Mouse (Mus musculus) cerebellum, adult 8-10 months (tissue): Measurements from ENCODE around the gene Cyp2c29.
"Not testable (repeated sequence)": the region's sequence is repeated elsewhere in the genome, so short reads cannot be mapped to it uniquely, and the experiment has no call there.

ENCODE experiments used
- DNase-seq: peaks from one replicate; pipeline ENCODE4 v3.0.0; 2022

Cyp2c29 gene

DNA sequence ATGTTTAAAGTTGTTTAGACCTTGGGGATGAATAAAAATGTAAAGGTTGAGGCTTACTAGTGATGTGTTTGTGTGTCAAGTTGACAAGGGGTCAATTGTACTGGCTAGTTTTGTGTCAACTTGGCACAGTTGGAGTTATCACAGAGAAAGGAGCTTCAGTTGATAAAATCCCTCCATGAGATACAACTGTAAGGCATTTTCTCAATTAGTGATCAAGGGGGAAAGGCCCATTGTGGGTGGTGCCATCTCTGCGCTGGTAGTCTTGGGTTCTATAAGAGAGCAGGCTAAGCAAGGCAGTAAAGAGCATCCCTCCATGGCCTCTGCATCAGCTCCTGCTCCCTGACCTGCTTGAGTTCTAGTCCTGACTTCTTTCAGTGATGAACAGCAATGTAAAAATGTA, at the start of gene Cyp2c29:
TSS of gene Cyp2c29 (plus strand) at position 301 of the 400 bp plus-strand sequence.
- not testable (repeated sequence) for DNase-seq

DNA sequence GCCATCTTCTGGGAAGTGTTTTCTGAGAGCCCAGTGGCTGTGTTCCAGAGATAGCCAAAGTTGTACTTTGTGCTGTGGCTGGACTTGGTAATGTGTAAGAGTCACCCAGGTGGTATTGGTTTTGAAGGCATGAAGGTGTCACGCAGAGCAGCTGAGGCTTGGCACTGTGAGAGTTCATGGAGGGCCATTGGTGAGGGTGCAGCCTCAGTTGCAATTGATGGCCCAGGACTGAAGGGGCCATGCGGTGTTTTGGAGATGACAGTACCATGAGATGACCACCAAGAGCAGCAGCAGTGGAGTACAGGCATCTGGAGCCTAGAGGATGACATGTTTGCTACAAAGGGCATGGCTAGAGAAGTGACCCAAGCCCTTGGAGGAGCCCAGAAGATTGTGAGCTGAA, 2.2 kb upstream of the Cyp2c29 start:
- DNase-seq, result not testable (repeated sequence)

DNA sequence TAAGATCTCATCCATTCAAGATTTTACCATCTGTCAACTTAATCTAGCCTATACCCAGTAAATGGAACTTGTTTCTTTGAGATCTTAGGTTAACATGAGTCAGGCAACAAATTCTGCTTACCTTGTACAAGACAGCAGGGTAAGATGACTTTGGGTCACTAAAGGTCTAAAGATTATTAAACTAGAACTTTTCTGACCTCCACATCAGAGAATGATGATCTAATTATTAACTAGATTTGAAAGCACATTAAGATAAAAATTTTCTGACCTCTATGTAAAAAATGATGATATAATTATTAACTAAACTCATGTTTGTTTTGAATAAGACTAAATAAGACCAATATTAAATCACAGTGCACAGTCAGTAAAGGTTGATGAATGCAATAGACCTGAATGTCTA, 13.6 kb downstream of the Cyp2c29 start:
- DNase-seq, result no peak

DNA sequence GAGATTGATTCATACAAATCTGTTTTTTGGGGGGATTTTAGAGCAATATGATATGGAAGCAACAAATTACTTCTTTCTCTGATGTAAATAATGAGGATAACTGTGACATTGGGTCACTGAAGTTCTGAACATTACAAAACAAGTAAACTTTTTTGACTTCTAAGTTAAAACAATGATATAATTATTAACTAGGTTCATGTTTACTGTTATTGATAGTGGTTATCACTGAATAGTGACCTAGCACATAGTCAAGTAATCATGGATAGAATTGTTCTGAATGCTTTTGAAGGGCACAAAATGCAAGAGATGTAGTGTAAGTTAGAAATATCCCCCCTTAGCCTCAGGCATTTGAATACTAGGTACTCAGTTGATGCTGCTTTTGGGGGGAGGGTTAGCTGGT, 16.4 kb downstream of the Cyp2c29 start:
- no peak for DNase-seq

DNA sequence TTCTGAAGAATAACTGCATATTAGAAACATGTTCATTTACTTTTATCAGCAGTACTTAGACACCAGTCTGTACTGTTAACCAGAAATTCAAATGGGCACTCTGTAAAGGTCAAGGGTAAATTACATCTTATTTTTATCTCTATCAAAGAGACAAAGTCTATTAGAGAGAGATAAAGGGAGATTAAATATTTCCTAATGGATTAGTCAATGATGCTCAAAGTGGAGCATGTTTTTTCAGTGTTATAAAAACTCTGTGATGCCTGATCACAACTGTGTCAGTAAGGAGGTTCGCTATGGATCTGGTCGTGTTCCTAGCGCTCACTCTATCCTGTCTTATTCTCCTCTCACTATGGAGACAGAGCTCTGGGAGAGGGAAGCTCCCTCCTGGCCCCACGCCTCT, 17.6 kb downstream of the Cyp2c29 start:
- no peak for DNase-seq

DNA sequence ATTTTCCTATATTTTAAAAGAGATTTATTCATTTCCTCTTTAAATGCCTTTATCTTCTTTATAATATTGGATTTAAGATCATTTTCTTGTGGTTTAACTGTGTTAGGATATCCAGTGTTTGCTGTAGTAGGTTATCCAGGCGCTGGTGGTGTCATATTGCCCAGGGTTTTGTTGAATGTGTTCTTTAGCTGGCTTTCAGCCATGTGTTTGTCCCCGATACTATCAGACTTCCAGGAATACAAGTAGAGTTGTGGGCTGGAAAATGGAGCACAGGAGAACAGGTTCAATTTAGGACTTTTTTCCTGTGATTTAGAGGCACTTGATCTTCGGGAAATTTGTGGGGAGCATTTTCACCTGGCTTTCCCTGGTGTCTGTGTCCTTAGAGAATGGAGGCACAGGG, 19.8 kb downstream of the Cyp2c29 start:
- DNase-seq, result no peak
